Mouse (Mus musculus) liver, embryonic 14.5 days (tissue): ENCODE data around the gene Ccdc194.

ENCODE experiments used
- CTCF ChIP-seq: IDR thresholded peaks from 2 replicates; pipeline ENCODE4 v1.5.1; 2016; ENCODE audit warnings: antibody characterized with exemption, low read depth, control low read depth
- EP300 ChIP-seq: IDR thresholded peaks from 2 replicates; pipeline ENCODE4 v1.6.1; 2016; ENCODE audit warnings: antibody characterized with exemption, low read depth

DNA sequence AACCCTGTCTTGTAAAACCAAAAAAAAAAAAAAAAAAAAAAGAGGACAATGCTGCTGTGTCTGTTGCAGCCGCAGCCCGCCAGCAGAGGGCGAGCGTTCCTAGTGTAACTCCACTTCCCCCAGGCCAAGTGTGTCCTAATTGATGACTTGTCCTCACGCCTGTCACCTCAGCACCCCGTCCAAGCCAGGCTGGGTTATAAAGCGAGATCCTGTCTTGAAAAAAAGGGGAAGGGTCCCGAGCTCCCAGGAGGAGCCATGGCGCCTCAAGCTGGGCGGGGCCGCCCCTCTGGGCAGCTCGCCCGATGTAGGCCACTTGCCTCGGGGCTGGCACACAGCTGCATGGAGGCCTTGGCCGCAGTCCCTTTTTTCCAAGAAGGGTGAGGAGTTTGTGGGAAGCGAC lies 30.5 kb downstream of the Ccdc194 start:
- peak; percentile 89 for TF ChIP-seq CTCF
- no peak for TF ChIP-seq EP300
